Mouse (Mus musculus) hindbrain, postnatal 0 days (tissue): ENCODE measurements around the gene Nav3. TPM values are rescaled to one million over a fixed set of nuclear protein-coding genes. Genes with fewer than 3 reads are reported as not detected.
"Not testable (repeated sequence)": the region's sequence is repeated elsewhere in the genome, so short reads cannot be mapped to it uniquely, and the experiment has no call there.

Experiments used
- ATAC-seq: fragments of 200-750 bp; cut with Nextera tagmentation; 2 replicates; pipeline ENCODE4 v1.8.0; 2017; ENCODE audit warnings: mild to moderate bottlenecking, moderate TSS enrichment, moderate library complexity
- DNase-seq: peaks from one replicate; pipeline ENCODE4 v3.0.0-alpha.2; 2015; ENCODE audit warnings: low spot score
- H3K27ac ChIP-seq: fragments of 300-500 bp; sonication (generic); 2 replicates; pipeline ENCODE4 v1.5.1; 2014; ENCODE audit warnings: mild to moderate bottlenecking
- H3K27me3 ChIP-seq: fragments of 300-500 bp; sonication (generic); 2 replicates; pipeline ENCODE4 v1.6.1; 2014; ENCODE audit warnings: low read length, mixed read lengths; ENCODE audit not compliant: insufficient read depth
- H3K36me3 ChIP-seq: fragments of 300-500 bp; sonication (generic); 2 replicates; pipeline ENCODE4 v1.6.1; 2014; ENCODE audit warnings: low read length, mixed read lengths; ENCODE audit not compliant: insufficient read depth
- H3K4me1 ChIP-seq: fragments of 300-500 bp; sonication (generic); 2 replicates; pipeline ENCODE4 v1.6.1; 2014; ENCODE audit warnings: antibody characterized with exemption, low read length, mixed read lengths; ENCODE audit not compliant: insufficient read depth
- H3K4me2 ChIP-seq: fragments of 300-500 bp; sonication (generic); 2 replicates; pipeline ENCODE4 v1.6.1; 2014; ENCODE audit warnings: low read depth, mild to moderate bottlenecking, low read length, moderate library complexity, mixed read lengths
- H3K4me3 ChIP-seq: fragments of 300-500 bp; sonication (generic); 2 replicates; pipeline ENCODE4 v1.5.1; 2014; ENCODE audit warnings: low read length
- H3K9ac ChIP-seq: fragments of 300-500 bp; sonication (generic); replicated peaks from 2 replicates; pipeline ENCODE4 v1.6.1; 2014; ENCODE audit warnings: mild to moderate bottlenecking, low read length, moderate library complexity, mixed read lengths
- H3K9me3 ChIP-seq: fragments of 300-500 bp; sonication (generic); 2 replicates; pipeline ENCODE4 v1.6.1; 2016; ENCODE audit warnings: low read length, mixed read lengths
- CTCF ChIP-seq: IDR thresholded peaks from 2 replicates; pipeline ENCODE4 v1.5.1; 2016; ENCODE audit warnings: antibody characterized with exemption, control low read depth, low read depth
- WGBS: fragments of 180-500 bp; shearing (Covaris S2); extraction: QIAGEN DNeasy Blood & Tissue Kit; methylation state at CpG from one replicate; pipeline ENCODE4 v1.1.7; 2014; 5-methylcytosine and 5-hydroxymethylcytosine counted together
- polyA plus RNA-seq: library from polyadenylated mRNA; unstranded; fragments of >200 nt; fragmentation: Nextera tagmentation; extraction: Ambion mirVana; gene quantifications from 2 replicates; pipeline ENCODE4 v1.2.1, GENCODE M21; 2015
- total RNA-seq: library from RNA; depleted of rRNA; stranded (reverse); fragments of >200 nt; gene quantifications from 2 replicates; pipeline ENCODE4 v1.2.3, GENCODE M21; 2014

The Nav3 gene
- total and polyA plus RNA-seq, 2 experiments from 2014 or later = 18.2 to 98.1 TPM

- no peak for TF ChIP-seq CTCF
- 86% methylated on average over 3 of the region's 3 CpGs for WGBS
- no peak overlapping the region for H3K27ac ChIP-seq
- no peaks in the 10 kb centered on the region for H3K27me3 ChIP-seq
- H3K36me3 ChIP-seq = no peaks in the 10 kb centered on the region
- no peak for ATAC-seq
- H3K4me2 ChIP-seq = no peak overlapping the region
- no peak for DNase-seq
- no peak overlapping the region for H3K9ac ChIP-seq
- no peaks in the 10 kb centered on the region for H3K4me1 ChIP-seq
- H3K9me3 ChIP-seq = no peaks in the 10 kb centered on the region
- no peak overlapping the region for H3K4me3 ChIP-seq
These were observed 433.9 kb downstream of the Nav3 start for GRCm38 (mm10) chr10:110022100-110022499.

- Histone ChIP-seq H3K4me1 (no peaks in the 10 kb centered on the region), H3K36me3 (no peaks in the 10 kb centered on the region), H3K9me3 (no peaks in the 10 kb centered on the region), H3K27ac (no peak overlapping the region), H3K9ac (no peak overlapping the region), H3K27me3 (no peaks in the 10 kb centered on the region), H3K4me3 (no peak overlapping the region), H3K4me2 (no peak overlapping the region)
- DNase-seq = no peak
- no peak for ATAC-seq
- no peak for TF ChIP-seq CTCF
- 70% methylated on average over 4 of the region's 4 CpGs for WGBS
These were observed 436.6 kb downstream of the Nav3 start for GRCm38 (mm10) chr10:110019266-110019866.

- H3K9me3 ChIP-seq, H3K9ac ChIP-seq, H3K27ac ChIP-seq, H3K36me3 ChIP-seq, H3K4me1 ChIP-seq, H3K4me3 ChIP-seq, ATAC-seq, H3K27me3 ChIP-seq, H3K4me2 ChIP-seq, DNase-seq: not testable (repeated sequence)
- 80% methylated on average over 5 of the region's 5 CpGs for WGBS
These were observed 454.7 kb downstream of the Nav3 start for GRCm38 (mm10) chr10:110001328-110001727.

GRCm38 (mm10) chr10:110000755-110001247 is 455.2 kb downstream of the Nav3 start:
- DNase-seq = no peak
- no peak for TF ChIP-seq CTCF
- no peaks in the 10 kb centered on the region for H3K4me1 ChIP-seq
- no peak overlapping the region for H3K27ac ChIP-seq
- H3K9me3 ChIP-seq = no peaks in the 10 kb centered on the region
- 20% methylated on average over 3 of the region's 3 CpGs for WGBS
- no peak for ATAC-seq
- no peak overlapping the region for H3K9ac ChIP-seq
- no peaks in the 10 kb centered on the region for H3K27me3 ChIP-seq
- no peak overlapping the region for H3K4me3 ChIP-seq
- H3K36me3 ChIP-seq = no peaks in the 10 kb centered on the region
- no peak overlapping the region for H3K4me2 ChIP-seq

- H3K27ac ChIP-seq = no peak overlapping the region
- H3K9ac ChIP-seq = no peak overlapping the region
- H3K4me3 ChIP-seq = no peak overlapping the region
- no peak overlapping the region for H3K4me2 ChIP-seq
- H3K4me1 ChIP-seq = no peaks in the 10 kb centered on the region
- no peaks in the 10 kb centered on the region for H3K36me3 ChIP-seq
- TF ChIP-seq CTCF = no peak
- ATAC-seq (no peak), DNase-seq (no peak)
- no peaks in the 10 kb centered on the region for H3K9me3 ChIP-seq
- WGBS = 43% methylated on average over 10 of the region's 10 CpGs
- no peaks in the 10 kb centered on the region for H3K27me3 ChIP-seq
These were observed 456.1 kb downstream of the Nav3 start for GRCm38 (mm10) chr10:109999904-110000303.

GRCm38 (mm10) chr10:109994302-109994701 is 461.7 kb downstream of the Nav3 start:
- no peak overlapping the region for H3K27ac ChIP-seq
- H3K4me3 ChIP-seq = no peak overlapping the region
- TF ChIP-seq CTCF = no peak
- no peaks in the 10 kb centered on the region for H3K4me1 ChIP-seq
- ATAC-seq = no peak
- WGBS = 72% methylated on average over 5 of the region's 5 CpGs
- no peaks in the 10 kb centered on the region for H3K36me3 ChIP-seq
- no peak for DNase-seq
- no peaks in the 10 kb centered on the region for H3K9me3 ChIP-seq
- no peak overlapping the region for H3K9ac ChIP-seq
- no peak overlapping the region for H3K4me2 ChIP-seq
- H3K27me3 ChIP-seq = no peaks in the 10 kb centered on the region

GRCm38 (mm10) chr10:109985824-109986485 is 470.0 kb downstream of the Nav3 start:
- H3K9me3 ChIP-seq = no peaks in the 10 kb centered on the region
- no peaks in the 10 kb centered on the region for H3K4me1 ChIP-seq
- TF ChIP-seq CTCF = no peak
- ATAC-seq (no peak), DNase-seq (no peak)
- H3K4me2 ChIP-seq = no peak overlapping the region
- no peak overlapping the region for H3K4me3 ChIP-seq
- no peaks in the 10 kb centered on the region for H3K36me3 ChIP-seq
- 82% methylated on average over 8 of the region's 8 CpGs for WGBS
- no peak overlapping the region for H3K9ac ChIP-seq
- H3K27me3 ChIP-seq = no peaks in the 10 kb centered on the region
- no peak overlapping the region for H3K27ac ChIP-seq
